Mouse (Mus musculus) midbrain, embryonic 13.5 days (tissue): ENCODE results near the gene Ccdc12. TPM values are rescaled to one million over a fixed set of nuclear protein-coding genes. Genes with fewer than 3 reads are reported as not detected.

Source experiments
- ATAC-seq: fragments of 200-750 bp; cut with Nextera tagmentation; 2 replicates; pipeline ENCODE4 v1.8.0; 2017; ENCODE audit warnings: mild to moderate bottlenecking, moderate TSS enrichment, moderate library complexity
- H3K27ac ChIP-seq: fragments of 300-500 bp; sonication (generic); 2 replicates; pipeline ENCODE4 v1.5.1; 2015; ENCODE audit warnings: inconsistent platforms, mild to moderate bottlenecking, moderate library complexity
- H3K27me3 ChIP-seq: fragments of 300-500 bp; sonication (generic); 2 replicates; pipeline ENCODE4 v1.6.1; 2015; ENCODE audit warnings: mild to moderate bottlenecking, inconsistent platforms
- H3K36me3 ChIP-seq: fragments of 300-500 bp; sonication (generic); 2 replicates; pipeline ENCODE4 v1.6.1; 2015; ENCODE audit warnings: mild to moderate bottlenecking, inconsistent platforms
- H3K4me1 ChIP-seq: fragments of 300-500 bp; sonication (generic); replicated peaks from 2 replicates; pipeline ENCODE4 v1.6.1; 2015; ENCODE audit warnings: inconsistent platforms
- H3K4me2 ChIP-seq: fragments of 300-500 bp; sonication (generic); replicated peaks from 2 replicates; pipeline ENCODE4 v1.6.1; 2015; ENCODE audit warnings: moderate library complexity, mild to moderate bottlenecking, inconsistent platforms
- H3K4me3 ChIP-seq: fragments of 300-500 bp; sonication (generic); replicated peaks from 2 replicates; pipeline ENCODE4 v1.5.1; 2015; ENCODE audit warnings: mild to moderate bottlenecking, inconsistent platforms
- H3K9ac ChIP-seq: fragments of 300-500 bp; sonication (generic); replicated peaks from 2 replicates; pipeline ENCODE4 v1.6.1; 2015; ENCODE audit warnings: mild to moderate bottlenecking, inconsistent platforms
- H3K9me3 ChIP-seq: fragments of 300-500 bp; sonication (generic); 2 replicates; pipeline ENCODE4 v1.6.1; 2016; ENCODE audit warnings: mild to moderate bottlenecking, inconsistent platforms
- WGBS: fragments of 180-500 bp; shearing (Covaris S2); methylation state at CpG from one replicate; pipeline ENCODE4 v1.1.7; 2015; 5-methylcytosine and 5-hydroxymethylcytosine counted together
- polyA plus RNA-seq: library from polyadenylated mRNA; unstranded; fragments of >200 nt; fragmentation: Nextera tagmentation; extraction: Ambion mirVana; gene quantifications from 2 replicates; pipeline ENCODE4 v1.2.1, GENCODE M21; 2015

The Ccdc12 gene
- polyA plus RNA-seq, 1 experiment from 2014 or later: 136 TPM

GRCm38 (mm10) chr9:110738054-110738453 lies 81.8 kb downstream of the Ccdc12 start:
- peaks cover 22% of the 10 kb centered on the region for H3K4me1 ChIP-seq
- ATAC-seq: no peak
- H3K4me2 ChIP-seq: no peak overlapping the region
- H3K9me3 ChIP-seq: no peaks in the 10 kb centered on the region
- WGBS: 21% methylated on average over 1 of the region's 1 CpGs
- H3K36me3 ChIP-seq: no peaks in the 10 kb centered on the region
- no peak overlapping the region for H3K9ac ChIP-seq
- no peak overlapping the region for H3K27ac ChIP-seq
- H3K27me3 ChIP-seq: peaks cover 35% of the 10 kb centered on the region
- H3K4me3 ChIP-seq: no peak overlapping the region

- no peak overlapping the region for H3K9ac ChIP-seq
- H3K4me2 ChIP-seq: no peak overlapping the region
- H3K4me3 ChIP-seq: no peak overlapping the region
- H3K27ac ChIP-seq: no peak overlapping the region
- peaks cover 25% of the 10 kb centered on the region for H3K4me1 ChIP-seq
- no peaks in the 10 kb centered on the region for H3K36me3 ChIP-seq
- 95% methylated on average over 7 of the region's 7 CpGs for WGBS
- ATAC-seq: no peak
- no peaks in the 10 kb centered on the region for H3K9me3 ChIP-seq
- peaks cover 39% of the 10 kb centered on the region for H3K27me3 ChIP-seq
Observed at GRCm38 (mm10) chr9:110739961-110740360, 83.7 kb downstream of the Ccdc12 start.

GRCm38 (mm10) chr9:110741711-110742294 lies 85.5 kb downstream of the Ccdc12 start, which contains the start of gene Myl3:
Gene Myl3, plus strand, starts transcription at chr9:110741861.
- Histone ChIP-seq H3K9me3 (no peaks in the 10 kb centered on the region), H3K27me3 (peaks cover 46% of the 10 kb centered on the region), H3K4me3 (peak within 1 kb of the TSS; percentile 60), H3K4me1 (peaks cover 25% of the 10 kb centered on the region), H3K36me3 (no peaks in the 10 kb centered on the region), H3K9ac (peak within 1 kb of the TSS; percentile 79), H3K4me2 (peak within 1 kb of the TSS; percentile 95), H3K27ac (0 out of 2 replicates have a peak within 1 kb of the TSS, but pooled peaks have one; percentile 5)
- WGBS: 4% methylated on average over 17 of the region's 17 CpGs
- no peak for ATAC-seq

GRCm38 (mm10) chr9:110742295-110742950 lies 86.1 kb downstream of the Ccdc12 start:
- ATAC-seq: peak; percentile 74
- H3K9ac ChIP-seq: peak overlapping the region; percentile 79
- peaks cover 25% of the 10 kb centered on the region for H3K4me1 ChIP-seq
- H3K9me3 ChIP-seq: no peaks in the 10 kb centered on the region
- H3K4me3 ChIP-seq: peak overlapping the region; percentile 60
- 0 out of 2 replicates have a peak overlapping the region, but pooled peaks have one; percentile 5 for H3K27ac ChIP-seq
- under 1% methylated on average over 46 of the region's 71 CpGs for WGBS
- H3K36me3 ChIP-seq: no peaks in the 10 kb centered on the region
- peaks cover 46% of the 10 kb centered on the region for H3K27me3 ChIP-seq
- H3K4me2 ChIP-seq: peak overlapping the region; percentile 95

GRCm38 (mm10) chr9:110742951-110743455 lies 86.7 kb downstream of the Ccdc12 start:
- peak overlapping the region; percentile 79 for H3K9ac ChIP-seq
- ATAC-seq: peak; percentile 48; the same call in 1 of the 2 replicates
- peaks cover 25% of the 10 kb centered on the region for H3K4me1 ChIP-seq
- WGBS: 2% methylated on average over 45 of the region's 49 CpGs
- H3K27ac ChIP-seq: 0 out of 2 replicates have a peak overlapping the region, but pooled peaks have one; percentile 5
- H3K4me2 ChIP-seq: peak overlapping the region; percentile 95
- no peaks in the 10 kb centered on the region for H3K36me3 ChIP-seq
- no peaks in the 10 kb centered on the region for H3K9me3 ChIP-seq
- H3K4me3 ChIP-seq: peak overlapping the region; percentile 60
- peaks cover 46% of the 10 kb centered on the region for H3K27me3 ChIP-seq

GRCm38 (mm10) chr9:110743456-110744323 lies 87.4 kb downstream of the Ccdc12 start:
- ATAC-seq: peak; percentile 68
- Histone ChIP-seq H3K36me3 (no peaks in the 10 kb centered on the region), H3K27me3 (peaks cover 49% of the 10 kb centered on the region), H3K4me2 (peak overlapping the region; percentile 95), H3K4me1 (peaks cover 25% of the 10 kb centered on the region), H3K27ac (no peak overlapping the region), H3K4me3 (peak overlapping the region; percentile 60), H3K9ac (peak overlapping the region; percentile 79), H3K9me3 (no peaks in the 10 kb centered on the region)
- 3% methylated on average over 52 of the region's 63 CpGs for WGBS

GRCm38 (mm10) chr9:110745752-110746151 lies 89.4 kb downstream of the Ccdc12 start:
- Histone ChIP-seq H3K9me3 (no peaks in the 10 kb centered on the region), H3K9ac (no peak overlapping the region), H3K36me3 (no peaks in the 10 kb centered on the region), H3K27ac (no peak overlapping the region), H3K27me3 (peaks cover 46% of the 10 kb centered on the region), H3K4me2 (no peak overlapping the region), H3K4me3 (no peak overlapping the region), H3K4me1 (peaks cover 25% of the 10 kb centered on the region)
- no peak for ATAC-seq
- WGBS: 8% methylated on average over 5 of the region's 5 CpGs

GRCm38 (mm10) chr9:110746238-110746637 lies 89.9 kb downstream of the Ccdc12 start:
- WGBS: 32% methylated on average over 5 of the region's 5 CpGs
- no peak overlapping the region for H3K4me2 ChIP-seq
- peaks cover 41% of the 10 kb centered on the region for H3K27me3 ChIP-seq
- H3K9me3 ChIP-seq: no peaks in the 10 kb centered on the region
- H3K27ac ChIP-seq: no peak overlapping the region
- no peaks in the 10 kb centered on the region for H3K36me3 ChIP-seq
- no peak for ATAC-seq
- peaks cover 24% of the 10 kb centered on the region for H3K4me1 ChIP-seq
- no peak overlapping the region for H3K4me3 ChIP-seq
- H3K9ac ChIP-seq: no peak overlapping the region

- Histone ChIP-seq H3K4me1 (peaks cover 17% of the 10 kb centered on the region), H3K9ac (no peak within 1 kb of the TSS), H3K9me3 (no peaks in the 10 kb centered on the region), H3K27me3 (peaks cover 34% of the 10 kb centered on the region), H3K36me3 (no peaks in the 10 kb centered on the region), H3K27ac (no peak within 1 kb of the TSS), H3K4me3 (no peak within 1 kb of the TSS), H3K4me2 (no peak within 1 kb of the TSS)
- no peak for ATAC-seq
- WGBS: 67% methylated on average over 7 of the region's 7 CpGs
Observed at GRCm38 (mm10) chr9:110746961-110747360, 90.7 kb downstream of the Ccdc12 start, which contains the start of gene Pth1r. Gene Pth1r, minus strand, starts transcription at chr9:110747145.

GRCm38 (mm10) chr9:110748451-110748850 lies 92.1 kb downstream of the Ccdc12 start:
- peaks cover 5% of the 10 kb centered on the region for H3K4me1 ChIP-seq
- H3K27me3 ChIP-seq: peaks cover 33% of the 10 kb centered on the region
- H3K27ac ChIP-seq: no peak overlapping the region
- no peak for ATAC-seq
- no peak overlapping the region for H3K4me3 ChIP-seq
- 90% methylated on average over 2 of the region's 2 CpGs for whole genome bisulfite sequencing
- H3K36me3 ChIP-seq: no peaks in the 10 kb centered on the region
- H3K4me2 ChIP-seq: no peak overlapping the region
- no peaks in the 10 kb centered on the region for H3K9me3 ChIP-seq
- H3K9ac ChIP-seq: no peak overlapping the region

- Histone ChIP-seq H3K27ac (no peak overlapping the region), H3K9ac (no peak overlapping the region), H3K36me3 (no peaks in the 10 kb centered on the region), H3K9me3 (no peaks in the 10 kb centered on the region), H3K4me2 (no peak overlapping the region), H3K27me3 (peaks cover 12% of the 10 kb centered on the region), H3K4me1 (no peaks in the 10 kb centered on the region), H3K4me3 (no peak overlapping the region)
- no peak for ATAC-seq
- WGBS: 56% methylated on average over 14 of the region's 14 CpGs
Observed at GRCm38 (mm10) chr9:110750404-110751187, 94.3 kb downstream of the Ccdc12 start.
